Mouse (Mus musculus) stomach, postnatal 0 days (tissue): ENCODE measurements at regions not wholly inside any gene's neighbourhood (a gene's known extent, or its start where the extent isn't known, plus 50 kb on each side); places are given as distances from the start of the nearest gene placed in this dataset.

Experiments
- CTCF ChIP-seq: IDR thresholded peaks from 2 replicates; pipeline ENCODE4 v1.5.1; 2016; ENCODE audit warnings: antibody characterized with exemption, low read depth, mild to moderate bottlenecking, moderate library complexity
- EP300 ChIP-seq: optimal IDR thresholded peaks from 2 replicates; pipeline ENCODE3; 2016; ENCODE audit warnings: antibody characterized with exemption

DNA sequence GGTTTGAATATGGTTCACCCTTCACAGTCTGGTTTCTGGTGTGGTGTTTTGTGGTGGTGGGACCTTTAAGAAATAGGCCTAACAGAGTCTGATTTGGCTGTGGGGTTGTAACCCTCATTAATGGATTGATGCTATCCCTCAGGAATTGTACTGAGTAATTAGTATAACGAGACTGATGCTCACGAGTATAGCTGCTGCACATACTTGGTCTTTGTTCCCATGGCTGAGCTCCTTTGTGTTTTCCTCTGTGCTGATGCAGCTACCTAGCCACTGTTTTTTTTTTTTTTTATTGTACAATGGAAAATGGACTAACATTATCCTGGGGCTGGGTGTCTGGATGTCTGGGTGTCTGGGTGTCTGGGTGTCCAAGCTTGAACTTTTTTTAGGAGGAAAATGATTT is 171.3 kb upstream of the Frg1 start:
- no peak for TF ChIP-seq CTCF
- no peak for TF ChIP-seq EP300
